Mouse (Mus musculus) embryonic facial prominence, embryonic 12.5 days (tissue): ENCODE results near the gene Gga2. TPM values are rescaled to one million over a fixed set of nuclear protein-coding genes. Genes with fewer than 3 reads are reported as not detected.

Experiments used
- ATAC-seq: fragments of 200-750 bp; cut with Nextera tagmentation; 2 replicates; pipeline ENCODE4 v1.8.0; 2017; ENCODE audit not compliant: insufficient number of reproducible peaks, insufficient read depth, low FRiP score, low TSS enrichment
- H3K27ac ChIP-seq: fragments of 300-500 bp; sonication (generic); 2 replicates; pipeline ENCODE4 v1.5.1; 2016; ENCODE audit warnings: mild to moderate bottlenecking
- H3K27me3 ChIP-seq: fragments of 300-500 bp; sonication (generic); 2 replicates; pipeline ENCODE4 v1.6.1; 2016; ENCODE audit warnings: mild to moderate bottlenecking, moderate library complexity
- H3K36me3 ChIP-seq: fragments of 300-500 bp; sonication (generic); 2 replicates; pipeline ENCODE4 v1.6.1; 2016; ENCODE audit warnings: mild to moderate bottlenecking
- H3K4me1 ChIP-seq: fragments of 300-500 bp; sonication (generic); 2 replicates; pipeline ENCODE4 v1.6.1; 2016
- H3K4me2 ChIP-seq: fragments of 300-500 bp; sonication (generic); replicated peaks from 2 replicates; pipeline ENCODE4 v1.6.1; 2016; ENCODE audit warnings: mild to moderate bottlenecking, moderate library complexity
- H3K4me3 ChIP-seq: fragments of 300-500 bp; sonication (generic); 2 replicates; pipeline ENCODE4 v1.5.1; 2016; ENCODE audit warnings: mild to moderate bottlenecking
- H3K9ac ChIP-seq: fragments of 300-500 bp; sonication (generic); 2 replicates; pipeline ENCODE4 v1.6.1; 2016; ENCODE audit warnings: mild to moderate bottlenecking, moderate library complexity
- H3K9me3 ChIP-seq: fragments of 300-500 bp; sonication (generic); 2 replicates; pipeline ENCODE4 v1.6.1; 2016; ENCODE audit warnings: mild to moderate bottlenecking, moderate library complexity
- WGBS: fragments of 180-500 bp; shearing (Covaris S2); methylation state at CpG from one replicate; pipeline ENCODE4 v1.1.7; 2016; 5-methylcytosine and 5-hydroxymethylcytosine counted together
- polyA plus RNA-seq: library from polyadenylated mRNA; unstranded; fragments of >200 nt; fragmentation: Nextera tagmentation; extraction: Ambion mirVana; gene quantifications from 2 replicates; pipeline ENCODE4 v1.2.1, GENCODE M21; 2016

Gga2 gene
- polyA plus RNA-seq, result 130 and 136 TPM in 2 replicates

GRCm38 (mm10) chr7:122020667-122021354 is at the start of gene Gga2:
TSS of gene Gga2 (minus strand) at chr7:122021222.
- no peaks in the 10 kb centered on the region for H3K9me3 ChIP-seq
- peak within 1 kb of the TSS; percentile 83 for H3K27ac ChIP-seq
- H3K36me3 ChIP-seq, result no peaks in the 10 kb centered on the region
- H3K4me3 ChIP-seq, result peak within 1 kb of the TSS; percentile 81
- no peaks in the 10 kb centered on the region for H3K27me3 ChIP-seq
- WGBS, result 1% methylated on average over 45 of the region's 50 CpGs
- H3K9ac ChIP-seq, result peak within 1 kb of the TSS; percentile 87
- peak; percentile 80; the same call in 1 of the 2 replicates for ATAC-seq
- H3K4me1 ChIP-seq, result peaks cover 27% of the 10 kb centered on the region
- peak within 1 kb of the TSS; percentile 76 for H3K4me2 ChIP-seq

GRCm38 (mm10) chr7:122067517-122068381 is 46.7 kb upstream of the Gga2 start:
- Histone ChIP-seq H3K27ac (peak overlapping the region; percentile 85), H3K36me3 (peaks cover 31% of the 10 kb centered on the region), H3K4me1 (peaks cover 19% of the 10 kb centered on the region), H3K27me3 (no peaks in the 10 kb centered on the region), H3K9ac (peak overlapping the region; percentile 91), H3K4me2 (peak overlapping the region; percentile 73), H3K4me3 (peak overlapping the region; percentile 86), H3K9me3 (no peaks in the 10 kb centered on the region)
- peak; percentile 31 for ATAC-seq
- WGBS, result 1% methylated on average over 58 of the region's 58 CpGs

- H3K9me3 ChIP-seq, result no peaks in the 10 kb centered on the region
- under 1% methylated on average over 60 of the region's 60 CpGs for WGBS
- peak within 1 kb of the TSS; percentile 91 for H3K9ac ChIP-seq
- H3K36me3 ChIP-seq, result peaks cover 30% of the 10 kb centered on the region
- H3K4me2 ChIP-seq, result peak within 1 kb of the TSS; percentile 73
- H3K27me3 ChIP-seq, result no peaks in the 10 kb centered on the region
- H3K4me1 ChIP-seq, result peaks cover 19% of the 10 kb centered on the region
- peak within 1 kb of the TSS; percentile 85 for H3K27ac ChIP-seq
- H3K4me3 ChIP-seq, result peak within 1 kb of the TSS; percentile 86
- peak; percentile 100 for ATAC-seq
These were observed 46.0 kb upstream of the Gga2 start, which contains the start of the genes Ubfd1 and Ears2 for GRCm38 (mm10) chr7:122066945-122067516. TSS of gene Ubfd1 (plus strand) at chr7:122067175. TSS of gene Ears2 (minus strand) at chr7:122067263.

GRCm38 (mm10) chr7:122066102-122066944 is 45.3 kb upstream of the Gga2 start:
- no peaks in the 10 kb centered on the region for H3K27me3 ChIP-seq
- peak overlapping the region; percentile 86 for H3K4me3 ChIP-seq
- no peaks in the 10 kb centered on the region for H3K9me3 ChIP-seq
- peaks cover 19% of the 10 kb centered on the region for H3K4me1 ChIP-seq
- H3K4me2 ChIP-seq, result peak overlapping the region; percentile 71
- peaks cover 26% of the 10 kb centered on the region for H3K36me3 ChIP-seq
- WGBS, result 18% methylated on average over 31 of the region's 31 CpGs
- H3K27ac ChIP-seq, result peak overlapping the region; percentile 85
- no peak; the same call in 1 of the 2 replicates for ATAC-seq
- peak overlapping the region; percentile 91 for H3K9ac ChIP-seq

- Histone ChIP-seq H3K4me2 (peak overlapping the region; percentile 71), H3K9ac (0 out of 2 replicates have a peak overlapping the region, but pooled peaks have one; percentile 19), H3K36me3 (peaks cover 24% of the 10 kb centered on the region), H3K4me3 (no peak overlapping the region), H3K9me3 (no peaks in the 10 kb centered on the region), H3K27me3 (no peaks in the 10 kb centered on the region), H3K4me1 (peaks cover 19% of the 10 kb centered on the region), H3K27ac (no peak overlapping the region)
- WGBS, result 66% methylated on average over 1 of the region's 1 CpGs
- ATAC-seq, result no peak
These were observed 44.6 kb upstream of the Gga2 start for GRCm38 (mm10) chr7:122065656-122066055.

- no peaks in the 10 kb centered on the region for H3K9me3 ChIP-seq
- peaks cover 36% of the 10 kb centered on the region for H3K36me3 ChIP-seq
- H3K4me1 ChIP-seq, result no peaks in the 10 kb centered on the region
- H3K4me3 ChIP-seq, result no peak overlapping the region
- H3K9ac ChIP-seq, result no peak overlapping the region
- H3K27me3 ChIP-seq, result no peaks in the 10 kb centered on the region
- ATAC-seq, result no peak
- no peak overlapping the region for H3K4me2 ChIP-seq
- no peak overlapping the region for H3K27ac ChIP-seq
- 78% methylated on average over 5 of the region's 5 CpGs for WGBS
These were observed 35.6 kb upstream of the Gga2 start for GRCm38 (mm10) chr7:122056633-122057032.

GRCm38 (mm10) chr7:122050834-122051233 is 29.8 kb upstream of the Gga2 start:
- H3K4me2 ChIP-seq, result no peak overlapping the region
- WGBS, result 88% methylated on average over 1 of the region's 1 CpGs
- no peaks in the 10 kb centered on the region for H3K27me3 ChIP-seq
- H3K9me3 ChIP-seq, result no peaks in the 10 kb centered on the region
- ATAC-seq, result no peak
- H3K9ac ChIP-seq, result no peak overlapping the region
- peaks cover 52% of the 10 kb centered on the region for H3K36me3 ChIP-seq
- H3K4me1 ChIP-seq, result no peaks in the 10 kb centered on the region
- H3K4me3 ChIP-seq, result no peak overlapping the region
- no peak overlapping the region for H3K27ac ChIP-seq

- no peak overlapping the region for H3K27ac ChIP-seq
- no peaks in the 10 kb centered on the region for H3K4me1 ChIP-seq
- no peak overlapping the region for H3K4me2 ChIP-seq
- 93% methylated on average over 9 of the region's 9 CpGs for WGBS
- H3K9ac ChIP-seq, result no peak overlapping the region
- H3K36me3 ChIP-seq, result peaks cover 36% of the 10 kb centered on the region
- no peaks in the 10 kb centered on the region for H3K27me3 ChIP-seq
- ATAC-seq, result no peak
- no peaks in the 10 kb centered on the region for H3K9me3 ChIP-seq
- H3K4me3 ChIP-seq, result no peak overlapping the region
These were observed 27.2 kb upstream of the Gga2 start for GRCm38 (mm10) chr7:122048191-122048590.

- ATAC-seq, result no peak
- no peak overlapping the region for H3K4me2 ChIP-seq
- H3K9ac ChIP-seq, result no peak overlapping the region
- H3K27ac ChIP-seq, result no peak overlapping the region
- H3K4me3 ChIP-seq, result no peak overlapping the region
- 88% methylated on average over 2 of the region's 2 CpGs for WGBS
- H3K4me1 ChIP-seq, result no peaks in the 10 kb centered on the region
- no peaks in the 10 kb centered on the region for H3K9me3 ChIP-seq
- peaks cover 40% of the 10 kb centered on the region for H3K36me3 ChIP-seq
- no peaks in the 10 kb centered on the region for H3K27me3 ChIP-seq
These were observed 25.8 kb upstream of the Gga2 start for GRCm38 (mm10) chr7:122046813-122047212.

- ATAC-seq, result no peak
- 97% methylated on average over 1 of the region's 1 CpGs for WGBS
- no peak overlapping the region for H3K4me3 ChIP-seq
- H3K4me2 ChIP-seq, result no peak overlapping the region
- peaks cover 42% of the 10 kb centered on the region for H3K36me3 ChIP-seq
- H3K4me1 ChIP-seq, result no peaks in the 10 kb centered on the region
- H3K27me3 ChIP-seq, result no peaks in the 10 kb centered on the region
- H3K9me3 ChIP-seq, result no peaks in the 10 kb centered on the region
- no peak overlapping the region for H3K27ac ChIP-seq
- H3K9ac ChIP-seq, result no peak overlapping the region
These were observed 24.7 kb upstream of the Gga2 start for GRCm38 (mm10) chr7:122045711-122046110.

- Histone ChIP-seq H3K36me3 (peaks cover 38% of the 10 kb centered on the region), H3K9ac (no peak overlapping the region), H3K9me3 (no peaks in the 10 kb centered on the region), H3K4me2 (no peak overlapping the region), H3K4me1 (no peaks in the 10 kb centered on the region), H3K4me3 (no peak overlapping the region), H3K27ac (no peak overlapping the region), H3K27me3 (no peaks in the 10 kb centered on the region)
- ATAC-seq, result no peak
- WGBS, result 88% methylated on average over 4 of the region's 4 CpGs
These were observed 24.2 kb upstream of the Gga2 start for GRCm38 (mm10) chr7:122045181-122045634.
